Mouse (Mus musculus) lung, adult 2 months (tissue): ENCODE measurements at regions not wholly inside any gene's neighbourhood (a gene's known extent, or its start where the extent isn't known, plus 50 kb on each side); places are given as distances from the start of the nearest gene placed in this dataset.

Source experiments
- CTCF ChIP-seq: fragments of 200-500 bp; IDR thresholded peaks from 2 replicates; pipeline ENCODE4 v1.5.1; 2011; ENCODE audit warnings: mild to moderate bottlenecking, low read length, control low read depth; ENCODE audit not compliant: insufficient read depth
- POLR2A ChIP-seq: fragments of 200-500 bp; IDR thresholded peaks from 2 replicates; pipeline ENCODE4 v1.6.1; 2011; ENCODE audit warnings: low read depth, mild to moderate bottlenecking, control low read depth, low read length, borderline replicate concordance; ENCODE audit errors: extremely low read depth

- TF ChIP-seq CTCF (no peak), POLR2A (no peak)
Measured at GRCm38 (mm10) chr1:89207306-89207705, 137.1 kb downstream of the Sh3bp4 start.
